Mouse (Mus musculus) left cerebral cortex, adult 11 months (tissue): ENCODE measurements around the gene Psmb3.

Experiments used
- DNase-seq: peaks from one replicate; pipeline ENCODE4 v3.0.0; 2022; ENCODE audit warnings: low spot score

The Psmb3 gene

GRCm38 (mm10) chr11:97668160-97668559 is 35.0 kb upstream of the Psmb3 start:
- DNase-seq = no peak

- DNase-seq = no peak
Measured at GRCm38 (mm10) chr11:97669268-97669667, 33.9 kb upstream of the Psmb3 start.

- no peak for DNase-seq
Measured at GRCm38 (mm10) chr11:97669829-97670228, 33.4 kb upstream of the Psmb3 start.

- DNase-seq = no peak
Measured at GRCm38 (mm10) chr11:97670234-97671176, 32.7 kb upstream of the Psmb3 start.

GRCm38 (mm10) chr11:97671177-97671527 is 32.0 kb upstream of the Psmb3 start:
- no peak for DNase-seq

- DNase-seq = no peak
Measured at GRCm38 (mm10) chr11:97673148-97673547, 30.1 kb upstream of the Psmb3 start.

GRCm38 (mm10) chr11:97676050-97676754 is 27.0 kb upstream of the Psmb3 start:
- DNase-seq = no peak

GRCm38 (mm10) chr11:97677381-97677780 is 25.8 kb upstream of the Psmb3 start:
- DNase-seq = no peak

GRCm38 (mm10) chr11:97677842-97678241 is 25.4 kb upstream of the Psmb3 start:
- no peak for DNase-seq

- DNase-seq = no peak
Measured at GRCm38 (mm10) chr11:97678301-97678700, 24.9 kb upstream of the Psmb3 start.

GRCm38 (mm10) chr11:97680430-97680829 is 22.8 kb upstream of the Psmb3 start:
- DNase-seq = no peak

- DNase-seq = no peak
Measured at GRCm38 (mm10) chr11:97682504-97683055, 20.6 kb upstream of the Psmb3 start.

- DNase-seq = no peak
Measured at GRCm38 (mm10) chr11:97684063-97684680, 19.0 kb upstream of the Psmb3 start.

GRCm38 (mm10) chr11:97684766-97685165 is 18.4 kb upstream of the Psmb3 start:
- no peak for DNase-seq

- DNase-seq = peak; percentile 82
Measured at GRCm38 (mm10) chr11:97685613-97686321, 17.4 kb upstream of the Psmb3 start, which contains the start of gene Cisd3. Gene Cisd3 (plus strand): TSS chr11:97685826.

- DNase-seq = no peak
Measured at GRCm38 (mm10) chr11:97686322-97686908, 16.8 kb upstream of the Psmb3 start.

- DNase-seq = no peak
Measured at GRCm38 (mm10) chr11:97687061-97687460, 16.1 kb upstream of the Psmb3 start.

- no peak for DNase-seq
Measured at GRCm38 (mm10) chr11:97689861-97690260, 13.3 kb upstream of the Psmb3 start.

- no peak for DNase-seq
Measured at GRCm38 (mm10) chr11:97694435-97694834, 8.8 kb upstream of the Psmb3 start.

- no peak for DNase-seq
Measured at GRCm38 (mm10) chr11:97694921-97695711, 8.1 kb upstream of the Psmb3 start.
